Mouse (Mus musculus) heart, embryonic 16.5 days (tissue): ENCODE results near the gene Prdm16. TPM values are rescaled to one million over a fixed set of nuclear protein-coding genes. Genes with fewer than 3 reads are reported as not detected.

Experiments used
- ATAC-seq: fragments of 200-750 bp; cut with Nextera tagmentation; replicated peaks from 2 replicates; pipeline ENCODE4 v1.8.0; 2017; ENCODE audit warnings: moderate number of reproducible peaks; ENCODE audit not compliant: insufficient read depth, low FRiP score; ENCODE audit errors: extremely low read depth
- H3K27ac ChIP-seq: fragments of 300-500 bp; sonication (generic); 2 replicates; pipeline ENCODE4 v1.5.1; 2014; ENCODE audit warnings: mild to moderate bottlenecking, low read length, control low read depth, moderate library complexity
- H3K27me3 ChIP-seq: fragments of 300-500 bp; sonication (generic); 2 replicates; pipeline ENCODE4 v1.6.1; 2014; ENCODE audit warnings: low read length, mixed read lengths; ENCODE audit not compliant: control insufficient read depth, insufficient read depth
- H3K36me3 ChIP-seq: fragments of 300-500 bp; sonication (generic); 2 replicates; pipeline ENCODE4 v1.6.1; 2014; ENCODE audit not compliant: control insufficient read depth, insufficient read depth
- H3K4me1 ChIP-seq: fragments of 300-500 bp; sonication (generic); 2 replicates; pipeline ENCODE4 v1.6.1; 2014; ENCODE audit warnings: low read length, mixed read lengths; ENCODE audit not compliant: control insufficient read depth, insufficient read depth
- H3K4me2 ChIP-seq: fragments of 300-500 bp; sonication (generic); 2 replicates; pipeline ENCODE4 v1.6.1; 2014; ENCODE audit warnings: low read depth, mild to moderate bottlenecking, control low read depth, low read length
- H3K4me3 ChIP-seq: fragments of 300-500 bp; sonication (generic); 2 replicates; pipeline ENCODE4 v1.5.1; 2014; ENCODE audit warnings: mild to moderate bottlenecking, control low read depth, low read length
- H3K9ac ChIP-seq: fragments of 300-500 bp; sonication (generic); 2 replicates; pipeline ENCODE4 v1.6.1; 2014; ENCODE audit warnings: low read length, control low read depth
- H3K9me3 ChIP-seq: fragments of 300-500 bp; sonication (generic); replicated peaks from 2 replicates; pipeline ENCODE4 v1.6.1; 2016; ENCODE audit warnings: low read length; ENCODE audit not compliant: control insufficient read depth
- whole genome bisulfite sequencing: fragments of 180-500 bp; shearing (Covaris S2); extraction: QIAGEN DNeasy Blood & Tissue Kit; methylation state at CpG from one replicate; pipeline ENCODE4 v1.1.7; 2014; 5-methylcytosine and 5-hydroxymethylcytosine counted together
- polyA plus RNA-seq: library from polyadenylated mRNA; unstranded; fragments of >200 nt; fragmentation: Nextera tagmentation; extraction: Ambion mirVana; gene quantifications from 2 replicates; pipeline ENCODE4 v1.2.1, GENCODE M21; 2015

Prdm16 gene
- polyA plus RNA-seq: 18.2 and 21.9 TPM in 2 replicates

GRCm38 (mm10) chr4:154636721-154637311 is at the start of gene Prdm16:
Prdm16 (minus strand) TSS chr4:154636873.
- H3K4me3 ChIP-seq: peak within 1 kb of the TSS; percentile 78
- peak within 1 kb of the TSS; percentile 81 for H3K9ac ChIP-seq
- H3K9me3 ChIP-seq: no peaks in the 10 kb centered on the region
- H3K36me3 ChIP-seq: no peaks in the 10 kb centered on the region
- peak within 1 kb of the TSS; percentile 96 for H3K27ac ChIP-seq
- H3K4me2 ChIP-seq: peak within 1 kb of the TSS; percentile 65
- under 1% methylated on average over 47 of the region's 47 CpGs for WGBS
- peaks cover 12% of the 10 kb centered on the region for H3K4me1 ChIP-seq
- ATAC-seq: peak; percentile 47
- H3K27me3 ChIP-seq: peaks cover 43% of the 10 kb centered on the region

GRCm38 (mm10) chr4:154683068-154683752 is 46.5 kb upstream of the Prdm16 start:
- WGBS: 74% methylated on average over 5 of the region's 5 CpGs
- no peak overlapping the region for H3K4me3 ChIP-seq
- H3K27ac ChIP-seq: no peak overlapping the region
- H3K4me2 ChIP-seq: no peak overlapping the region
- no peaks in the 10 kb centered on the region for H3K36me3 ChIP-seq
- H3K9ac ChIP-seq: no peak overlapping the region
- no peaks in the 10 kb centered on the region for H3K9me3 ChIP-seq
- no peaks in the 10 kb centered on the region for H3K4me1 ChIP-seq
- ATAC-seq: no peak
- H3K27me3 ChIP-seq: no peaks in the 10 kb centered on the region

- Histone ChIP-seq H3K27ac (no peak overlapping the region), H3K9ac (no peak overlapping the region), H3K4me3 (no peak overlapping the region), H3K36me3 (no peaks in the 10 kb centered on the region), H3K4me2 (no peak overlapping the region), H3K4me1 (no peaks in the 10 kb centered on the region), H3K27me3 (no peaks in the 10 kb centered on the region), H3K9me3 (no peaks in the 10 kb centered on the region)
- 64% methylated on average over 14 of the region's 14 CpGs for WGBS
- ATAC-seq: no peak
Observed at GRCm38 (mm10) chr4:154682311-154682710, 45.6 kb upstream of the Prdm16 start.

DNA sequence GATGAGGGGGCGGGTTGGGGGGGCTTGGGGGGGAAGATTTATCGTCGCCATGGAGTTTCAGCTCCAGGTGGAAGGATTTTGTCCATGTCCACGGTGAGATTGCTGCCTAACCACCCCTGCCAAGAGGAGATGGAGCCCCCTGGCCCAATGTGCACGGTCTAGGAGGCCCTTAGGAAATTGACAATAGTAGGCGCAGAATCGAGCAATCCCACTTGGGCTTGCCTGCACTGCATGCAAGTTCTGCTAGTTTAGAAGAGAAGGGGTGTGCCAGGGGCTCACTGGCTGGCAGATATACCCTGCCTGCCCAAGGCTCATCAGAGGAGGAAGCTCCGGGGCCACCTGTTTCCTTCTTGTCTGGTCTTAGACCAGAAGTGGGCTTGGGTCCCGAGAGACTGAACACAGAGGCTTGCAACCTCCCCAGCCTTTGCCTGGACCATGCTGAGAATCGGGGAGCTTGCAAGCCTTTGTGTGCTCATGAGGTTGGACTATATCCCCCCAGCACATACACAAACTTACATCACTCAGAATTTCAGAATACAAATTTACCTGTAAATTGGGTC is 38.8 kb upstream of the Prdm16 start:
- H3K27me3 ChIP-seq: peaks cover 8% of the 10 kb centered on the region; the same call in 1 of the 2 replicates
- no peaks in the 10 kb centered on the region for H3K9me3 ChIP-seq
- 66% methylated on average over 10 of the region's 10 CpGs for WGBS
- no peaks in the 10 kb centered on the region for H3K4me1 ChIP-seq
- no peak for ATAC-seq
- H3K4me2 ChIP-seq: no peak overlapping the region
- H3K27ac ChIP-seq: no peak overlapping the region
- no peaks in the 10 kb centered on the region for H3K36me3 ChIP-seq
- H3K4me3 ChIP-seq: no peak overlapping the region
- no peak overlapping the region for H3K9ac ChIP-seq

DNA sequence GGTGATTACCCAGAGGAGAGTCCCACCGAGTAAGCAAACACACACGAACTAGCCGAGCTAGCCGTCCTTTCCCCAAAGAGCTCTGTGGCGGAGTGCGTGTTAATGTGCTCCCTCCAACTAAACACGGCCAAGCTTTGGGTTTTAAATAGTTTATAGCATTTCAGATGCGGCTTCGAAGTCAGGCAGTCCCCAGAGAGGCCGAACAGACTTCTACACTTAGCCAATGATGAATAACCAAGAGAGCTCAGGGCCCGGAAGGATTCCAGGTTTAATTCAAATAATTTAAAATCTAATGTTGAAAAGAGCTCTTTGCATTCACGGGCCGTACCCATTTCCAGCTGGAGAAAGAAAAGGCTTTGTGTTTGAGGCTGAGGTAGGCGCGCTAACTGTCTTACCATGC is 38.3 kb upstream of the Prdm16 start:
- H3K4me2 ChIP-seq: no peak overlapping the region
- 58% methylated on average over 15 of the region's 15 CpGs for WGBS
- H3K4me1 ChIP-seq: no peaks in the 10 kb centered on the region
- no peak overlapping the region for H3K4me3 ChIP-seq
- H3K27ac ChIP-seq: no peak overlapping the region
- no peaks in the 10 kb centered on the region for H3K9me3 ChIP-seq
- no peak for ATAC-seq
- H3K9ac ChIP-seq: no peak overlapping the region
- no peaks in the 10 kb centered on the region for H3K36me3 ChIP-seq
- H3K27me3 ChIP-seq: peaks cover 8% of the 10 kb centered on the region; the same call in 1 of the 2 replicates

DNA sequence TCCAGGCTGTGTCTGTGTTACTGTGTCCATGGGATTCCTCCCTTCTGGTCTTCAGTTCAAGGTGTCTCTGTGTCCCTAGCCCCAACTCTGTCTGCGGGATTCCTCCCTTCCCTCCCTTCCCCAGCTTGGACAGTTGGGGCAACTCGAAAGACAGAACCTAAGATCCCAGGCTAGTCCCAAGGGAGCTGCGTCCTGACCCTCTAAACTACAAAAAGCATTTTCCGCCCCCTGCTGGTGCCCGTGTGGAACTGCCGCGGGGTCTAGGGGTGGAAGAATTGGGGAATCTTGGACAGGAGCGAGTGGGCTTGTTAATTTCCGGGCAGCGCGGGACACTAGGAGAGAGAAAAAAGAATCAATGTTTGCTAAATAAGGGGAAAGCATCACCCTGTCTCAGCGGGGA is 37.9 kb upstream of the Prdm16 start:
- no peaks in the 10 kb centered on the region for H3K9me3 ChIP-seq
- ATAC-seq: no peak
- H3K4me2 ChIP-seq: no peak overlapping the region
- H3K27ac ChIP-seq: no peak overlapping the region
- H3K36me3 ChIP-seq: no peaks in the 10 kb centered on the region
- peaks cover 8% of the 10 kb centered on the region; the same call in 1 of the 2 replicates for H3K27me3 ChIP-seq
- H3K9ac ChIP-seq: no peak overlapping the region
- H3K4me3 ChIP-seq: no peak overlapping the region
- no peaks in the 10 kb centered on the region for H3K4me1 ChIP-seq
- WGBS: 6% methylated on average over 12 of the region's 12 CpGs

DNA sequence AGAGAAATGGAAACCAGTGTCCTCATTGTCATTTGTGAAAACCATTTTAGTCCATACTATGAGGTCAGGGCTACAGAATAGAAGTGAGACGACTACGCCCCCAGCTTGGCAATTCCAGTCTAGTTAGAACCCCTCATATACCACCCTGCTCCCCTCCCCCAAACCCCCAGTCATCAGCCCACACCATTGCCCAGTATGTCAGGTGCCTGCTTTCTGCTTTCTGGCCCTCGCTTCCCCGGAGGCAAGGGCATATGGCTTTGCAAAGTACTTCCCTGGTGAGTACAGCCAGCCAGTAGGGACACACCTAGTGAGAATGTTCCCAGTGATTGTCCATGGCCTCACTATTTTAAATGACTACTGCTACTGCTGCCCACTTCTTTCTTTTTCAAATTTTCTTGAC is 37.3 kb upstream of the Prdm16 start:
- H3K9me3 ChIP-seq: no peaks in the 10 kb centered on the region
- no peak overlapping the region for H3K4me2 ChIP-seq
- 73% methylated on average over 4 of the region's 4 CpGs for WGBS
- no peaks in the 10 kb centered on the region for H3K4me1 ChIP-seq
- no peak overlapping the region for H3K4me3 ChIP-seq
- no peak for ATAC-seq
- H3K27ac ChIP-seq: no peak overlapping the region
- no peaks in the 10 kb centered on the region for H3K36me3 ChIP-seq
- no peak overlapping the region for H3K9ac ChIP-seq
- H3K27me3 ChIP-seq: peaks cover 8% of the 10 kb centered on the region; the same call in 1 of the 2 replicates

- Histone ChIP-seq H3K9me3 (no peaks in the 10 kb centered on the region), H3K9ac (no peak overlapping the region), H3K27ac (no peak overlapping the region), H3K4me3 (no peak overlapping the region), H3K27me3 (peaks cover 9% of the 10 kb centered on the region; the same call in 1 of the 2 replicates), H3K4me1 (no peaks in the 10 kb centered on the region), H3K36me3 (no peaks in the 10 kb centered on the region), H3K4me2 (no peak overlapping the region)
- ATAC-seq: no peak
- 39% methylated on average over 1 of the region's 1 CpGs for WGBS
Observed at GRCm38 (mm10) chr4:154672027-154672426, 35.4 kb upstream of the Prdm16 start.

DNA sequence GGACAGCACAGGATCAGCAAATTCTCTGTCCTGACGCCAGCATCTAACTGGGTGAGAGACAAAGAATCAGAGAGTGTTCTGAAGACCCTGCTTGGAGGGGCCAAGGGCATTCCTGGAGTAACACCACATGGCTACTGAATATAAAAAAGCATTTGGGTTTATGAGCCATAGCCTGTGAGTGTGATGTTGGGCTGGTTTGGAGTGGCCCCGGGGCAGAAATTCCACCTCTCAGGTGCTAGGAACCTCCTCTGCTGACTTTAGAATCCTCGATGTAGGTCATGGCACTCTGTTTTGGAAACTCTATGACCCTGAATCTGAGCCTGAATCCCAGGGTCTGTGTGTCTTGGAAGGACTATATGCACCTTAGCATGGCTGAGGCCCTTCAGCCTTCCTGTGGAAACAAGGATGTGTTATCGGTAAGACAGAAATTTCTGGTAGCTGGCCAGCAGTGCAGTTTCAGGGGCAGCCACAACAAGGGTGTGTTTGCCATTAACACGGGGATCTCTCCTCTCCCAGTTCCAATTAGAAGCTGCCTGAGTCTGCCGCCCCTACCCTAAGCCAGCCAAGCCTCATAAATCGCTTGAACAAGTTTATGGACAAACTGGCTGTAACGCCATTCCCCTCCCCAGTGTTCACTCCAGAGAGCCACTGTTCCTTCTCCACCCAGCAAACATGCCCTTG is 34.7 kb upstream of the Prdm16 start:
- no peaks in the 10 kb centered on the region for H3K36me3 ChIP-seq
- no peaks in the 10 kb centered on the region for H3K9me3 ChIP-seq
- WGBS: 60% methylated on average over 8 of the region's 8 CpGs
- H3K9ac ChIP-seq: no peak overlapping the region
- no peak overlapping the region for H3K27ac ChIP-seq
- H3K27me3 ChIP-seq: peaks cover 12% of the 10 kb centered on the region
- no peaks in the 10 kb centered on the region for H3K4me1 ChIP-seq
- no peak overlapping the region for H3K4me2 ChIP-seq
- no peak for ATAC-seq
- no peak overlapping the region for H3K4me3 ChIP-seq
